Mouse (Mus musculus) kidney, postnatal 36 days (tissue): ENCODE data around the gene Rnft2.
A peak's percentile ranks its signal among the peaks of the same experiment; 100 is the strongest.

ENCODE experiments used
- DNase-seq, 2 experiments: peaks; one replicate each; pipeline ENCODE4 v3.0.0; 2021 to 2022; ENCODE audit warnings: mixed read lengths in 2 of 2

The Rnft2 gene

DNA sequence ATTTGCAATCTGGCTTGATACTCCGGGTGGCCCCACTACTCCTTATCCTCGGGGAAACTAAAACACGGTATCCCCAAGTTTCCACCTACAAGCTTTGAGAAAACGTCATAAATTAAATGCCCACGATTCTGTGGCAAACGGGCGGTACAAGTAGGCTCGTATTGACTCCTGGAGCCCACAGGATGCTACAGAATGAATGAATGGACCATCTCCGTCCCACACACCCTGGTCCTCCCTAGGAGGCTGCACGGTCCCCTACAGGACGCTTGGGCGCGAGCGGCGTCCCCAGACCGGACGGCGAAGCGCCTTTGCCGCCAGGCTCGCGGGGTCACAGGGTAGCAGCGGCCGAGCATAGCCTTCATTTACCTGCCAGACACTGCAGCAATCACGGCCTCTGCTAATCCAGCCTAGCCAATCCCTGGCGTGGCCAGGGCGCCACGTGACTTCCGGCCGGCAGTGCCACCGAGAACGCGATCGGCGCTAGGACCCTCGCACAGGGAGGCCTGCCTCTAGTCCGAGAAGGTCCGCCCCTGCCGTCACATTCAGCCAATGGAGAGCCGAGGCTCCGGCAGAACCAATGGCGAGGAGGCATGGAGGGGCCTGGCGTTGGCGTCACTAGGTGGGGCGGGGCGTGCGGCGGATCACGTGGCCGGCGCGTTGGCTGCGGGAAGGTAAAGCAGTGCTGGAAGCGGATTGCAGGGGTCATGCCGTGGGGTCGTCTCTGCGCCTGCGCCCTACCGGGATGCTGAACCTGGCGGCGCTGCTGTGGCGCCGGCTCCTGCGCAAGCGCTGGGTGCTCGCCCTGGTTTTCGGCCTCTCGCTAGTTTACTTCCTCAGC, at the start of gene Rnft2, which contains the start of gene 2410131K14Rik:
Rnft2 (minus strand) TSS at position 511 of the 838 bp plus-strand sequence.
2410131K14Rik (plus strand) TSS at position 622 of the 838 bp plus-strand sequence.
- DNase-seq, result peak; percentile 100

DNA sequence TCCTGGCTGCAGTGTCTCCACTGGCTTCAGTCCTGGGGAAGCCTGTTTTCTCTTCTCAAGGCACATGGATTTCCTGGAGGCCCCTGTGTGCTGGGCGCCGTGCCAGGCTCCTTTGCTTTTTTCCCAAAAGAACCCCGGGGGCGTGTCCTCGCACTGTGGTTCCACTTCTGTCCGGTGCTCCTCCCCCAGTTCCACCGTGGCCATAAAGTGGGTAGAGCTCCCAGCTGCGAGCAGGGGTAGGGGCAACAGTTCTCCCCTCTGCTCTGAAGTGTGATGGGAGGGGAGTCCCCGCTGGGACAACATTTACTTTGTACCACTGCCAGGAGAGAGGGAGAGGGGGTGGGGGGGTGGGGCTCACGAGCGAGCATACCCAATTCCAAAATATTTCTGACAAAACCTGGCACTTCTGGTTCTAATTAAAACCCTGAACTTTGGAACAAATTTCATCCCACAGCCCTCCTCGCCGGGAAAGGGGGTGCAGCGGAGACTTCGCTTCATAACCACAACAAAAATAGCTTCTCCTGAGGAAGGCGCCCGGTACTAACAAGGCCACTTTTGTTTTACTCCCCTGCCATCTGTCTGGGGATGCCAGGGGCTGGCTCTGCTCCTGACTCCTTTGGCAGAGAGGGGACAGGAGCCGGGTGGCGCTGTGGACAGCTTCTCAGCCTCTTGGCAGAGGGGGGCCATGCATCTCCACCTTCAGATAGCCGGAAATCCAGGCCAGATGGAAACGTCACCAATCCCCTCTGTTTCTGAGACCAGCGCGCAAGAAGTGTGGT, 49.4 kb upstream of the Rnft2 start:
- DNase-seq, result peak; percentile 91 to 94

- no peak for DNase-seq
Observed at GRCm38 (mm10) chr5:118292476-118292875, 47.6 kb upstream of the Rnft2 start.

DNA sequence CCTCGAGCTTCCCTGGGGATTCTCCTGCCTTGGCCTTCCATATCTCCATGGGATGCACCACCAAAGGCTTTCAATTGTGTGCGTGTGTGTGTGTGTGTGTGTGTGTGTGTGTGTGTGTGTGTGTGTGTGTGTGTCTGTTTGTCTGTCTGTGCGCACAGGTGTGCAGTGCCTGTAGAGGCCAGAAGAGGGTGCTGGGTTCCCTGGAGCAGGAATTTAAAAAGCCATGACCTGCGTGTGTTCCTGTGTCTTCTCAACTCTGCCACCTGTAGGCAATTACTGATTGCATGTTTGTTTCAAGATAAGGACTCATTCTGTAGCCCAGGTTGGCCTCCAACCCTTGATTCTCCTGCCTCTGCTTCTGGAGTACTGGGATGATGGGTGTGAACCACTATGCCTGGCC, 46.5 kb upstream of the Rnft2 start:
- DNase-seq, result no peak

DNA sequence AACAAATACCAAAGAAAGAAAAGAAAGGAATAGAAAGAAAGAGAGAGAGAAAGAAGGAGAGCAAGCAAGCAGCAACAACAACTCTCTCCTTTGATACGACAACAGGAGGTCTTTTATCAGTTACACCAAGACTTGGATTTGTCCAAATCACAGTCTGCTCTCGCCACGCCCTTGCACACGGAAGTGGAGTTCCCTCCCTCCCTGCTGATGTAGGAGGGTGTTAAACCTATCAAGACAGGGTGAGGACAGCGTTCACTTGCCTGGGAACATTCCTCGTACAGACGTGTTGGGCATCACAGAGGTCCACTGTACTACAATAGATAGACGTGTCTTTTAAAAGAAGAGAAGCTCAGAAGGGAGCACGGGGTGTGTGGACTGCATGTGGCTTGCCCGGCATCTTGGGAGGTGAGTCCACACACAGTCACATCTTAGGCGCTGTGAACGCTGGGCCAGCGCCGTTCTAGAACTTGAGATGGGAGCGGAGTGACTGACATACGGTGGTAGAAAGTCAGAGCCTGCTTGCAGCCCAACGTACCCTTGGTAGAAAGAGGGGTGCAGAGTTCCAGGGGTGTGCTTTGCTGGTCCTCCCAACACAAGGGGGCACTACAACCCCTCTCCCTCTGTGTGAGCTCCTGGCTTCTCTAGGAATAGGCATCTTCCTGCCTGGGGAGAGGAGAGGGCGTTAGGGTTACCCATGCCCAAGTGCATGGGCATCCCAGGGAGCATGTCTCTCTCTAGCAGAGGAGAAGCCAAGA, 33.0 kb upstream of the Rnft2 start:
- no peak for DNase-seq

DNA sequence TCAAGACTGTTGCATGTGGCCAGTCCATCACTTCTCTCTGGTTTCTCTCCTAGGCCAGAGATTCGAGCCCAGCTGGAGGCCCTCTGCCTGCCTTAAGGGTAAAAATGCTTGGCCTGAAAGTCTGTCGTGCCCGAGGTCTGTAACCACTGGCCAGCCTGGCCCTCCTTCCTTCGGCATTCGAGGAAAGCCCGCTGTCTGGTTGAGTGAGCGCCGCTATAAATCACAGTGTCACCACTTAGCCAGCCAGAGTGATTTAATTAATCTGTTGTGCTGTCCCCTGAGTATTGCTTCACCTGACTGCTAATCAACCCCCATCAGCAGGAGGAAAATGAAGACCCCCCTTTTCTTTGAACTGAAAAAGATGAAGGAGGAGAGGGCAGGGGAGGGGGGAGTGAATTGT, 31.8 kb upstream of the Rnft2 start:
- no peak for DNase-seq

- DNase-seq, result no peak
Observed at GRCm38 (mm10) chr5:118276281-118276680, 31.4 kb upstream of the Rnft2 start.

GRCm38 (mm10) chr5:118274546-118274945, 29.6 kb upstream of the Rnft2 start:
- no peak for DNase-seq

- DNase-seq, result no peak
Observed at GRCm38 (mm10) chr5:118273446-118273845, 28.5 kb upstream of the Rnft2 start.

DNA sequence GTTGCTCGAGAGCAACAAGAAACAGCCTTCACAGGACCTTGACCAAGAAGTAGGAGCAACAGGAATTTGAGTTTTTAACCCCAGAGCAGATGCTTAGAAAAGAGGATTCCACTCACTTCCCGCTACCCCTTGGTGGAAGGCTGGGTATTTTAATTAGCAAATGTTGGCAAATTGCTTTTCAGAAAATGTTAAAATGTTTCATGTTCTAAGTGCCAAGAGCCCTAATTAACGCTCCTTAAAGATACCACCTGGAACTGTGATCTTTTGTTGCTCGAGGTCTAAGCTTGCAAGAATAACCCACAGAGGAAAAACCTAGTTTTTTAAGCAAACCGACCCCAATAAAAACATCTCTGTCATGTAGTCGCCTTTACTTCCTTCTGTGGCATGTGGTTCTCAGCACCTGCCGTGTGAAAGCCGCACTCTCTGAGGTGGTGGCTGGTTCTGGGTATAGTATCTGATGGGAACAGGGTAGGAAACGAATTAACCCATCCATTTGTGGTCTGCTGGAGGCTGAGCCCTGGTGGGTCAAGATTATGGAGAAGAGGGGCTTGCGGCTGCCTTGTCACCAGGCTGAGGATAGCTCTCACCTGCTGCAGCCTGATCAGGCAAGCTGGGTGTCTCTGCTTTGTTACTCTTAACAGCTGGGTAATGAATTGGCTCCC, 26.7 kb upstream of the Rnft2 start:
- DNase-seq, result no peak

GRCm38 (mm10) chr5:118268987-118269386, 24.1 kb upstream of the Rnft2 start:
- DNase-seq, result peak; percentile 83 to 93

DNA sequence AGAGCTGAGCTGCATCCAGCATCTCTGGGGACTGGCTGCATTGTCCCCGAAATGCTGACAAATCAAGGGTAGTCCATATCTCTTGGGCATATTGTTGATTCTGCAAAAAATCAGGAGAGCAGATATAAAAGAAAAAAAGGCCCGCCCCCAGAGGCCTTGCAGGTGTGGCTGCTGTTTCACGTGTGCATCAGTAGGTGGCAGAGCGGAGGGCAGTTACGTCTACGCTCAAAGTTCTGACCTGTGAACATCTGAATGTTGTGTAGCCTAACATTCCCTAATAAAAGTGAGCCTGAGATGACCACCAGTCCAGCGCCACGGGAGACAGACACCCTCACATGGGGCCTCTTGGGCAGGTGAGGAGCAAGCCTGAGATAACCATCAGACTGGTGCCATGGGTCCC, 21.4 kb upstream of the Rnft2 start:
- peak in 1 of 2 experiments; percentile 58 for DNase-seq

DNA sequence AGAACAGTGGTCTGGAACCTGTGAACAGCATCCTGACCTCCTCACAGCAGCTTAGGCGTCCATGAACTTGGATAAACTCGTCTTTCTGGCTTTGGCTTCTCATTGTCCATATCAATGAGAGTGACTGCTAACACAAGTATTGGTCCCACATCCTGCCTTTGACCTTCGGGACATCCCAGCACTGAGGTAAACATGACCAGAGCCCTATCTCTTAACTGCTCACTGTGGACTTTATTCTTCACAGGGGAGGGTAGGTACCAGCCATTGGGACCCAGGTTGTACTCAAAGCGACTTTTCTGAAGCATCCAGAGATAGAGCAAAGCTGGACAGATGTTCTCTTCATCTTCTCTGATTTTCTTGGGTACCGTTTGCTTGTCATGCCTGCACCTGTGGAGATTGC, 20.4 kb upstream of the Rnft2 start:
- no peak for DNase-seq

- DNase-seq, result no peak
Observed at GRCm38 (mm10) chr5:118264279-118264678, 19.4 kb upstream of the Rnft2 start.

DNA sequence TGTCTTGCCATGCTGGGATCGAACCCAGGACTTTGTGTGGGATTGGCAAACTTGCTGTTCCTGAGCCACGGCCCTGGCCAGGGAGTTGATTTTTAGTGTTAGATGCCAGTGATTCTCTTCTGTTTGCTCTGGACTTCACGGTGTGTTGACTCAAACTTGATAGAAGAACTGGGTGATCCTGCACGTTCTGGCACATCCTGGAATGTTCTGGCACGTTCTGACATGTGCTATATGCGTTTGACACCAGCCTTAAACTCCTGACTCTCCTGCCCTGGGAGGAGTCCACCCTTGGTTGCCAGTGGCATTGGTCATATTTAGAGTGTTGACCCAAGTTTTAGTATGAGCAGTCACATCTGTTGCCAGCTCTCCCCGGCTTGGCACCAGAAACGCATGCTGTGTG, 17.5 kb upstream of the Rnft2 start:
- no peak for DNase-seq

DNA sequence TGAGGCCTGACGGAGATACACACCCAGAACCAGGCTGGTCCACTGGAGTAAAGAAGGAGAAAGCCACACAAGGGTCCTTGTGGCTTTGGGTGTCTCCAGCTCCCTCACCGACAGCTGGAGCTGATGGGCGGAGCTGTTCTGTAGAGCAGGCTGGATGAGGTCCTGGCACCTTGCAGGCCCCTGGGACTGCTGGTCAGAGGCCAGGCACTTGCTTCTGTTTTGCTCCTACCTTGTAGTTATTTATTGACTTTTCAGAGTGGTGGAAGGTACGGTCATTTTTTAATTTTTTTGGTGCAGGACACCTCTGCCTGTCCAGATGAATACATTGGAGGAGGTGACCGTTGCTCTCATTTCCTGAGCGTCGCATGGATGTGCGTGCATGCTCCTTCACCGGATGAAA, 16.3 kb upstream of the Rnft2 start:
- DNase-seq, result peak; percentile 74 to 76

GRCm38 (mm10) chr5:118260642-118261041, 15.7 kb upstream of the Rnft2 start:
- DNase-seq, result no peak

DNA sequence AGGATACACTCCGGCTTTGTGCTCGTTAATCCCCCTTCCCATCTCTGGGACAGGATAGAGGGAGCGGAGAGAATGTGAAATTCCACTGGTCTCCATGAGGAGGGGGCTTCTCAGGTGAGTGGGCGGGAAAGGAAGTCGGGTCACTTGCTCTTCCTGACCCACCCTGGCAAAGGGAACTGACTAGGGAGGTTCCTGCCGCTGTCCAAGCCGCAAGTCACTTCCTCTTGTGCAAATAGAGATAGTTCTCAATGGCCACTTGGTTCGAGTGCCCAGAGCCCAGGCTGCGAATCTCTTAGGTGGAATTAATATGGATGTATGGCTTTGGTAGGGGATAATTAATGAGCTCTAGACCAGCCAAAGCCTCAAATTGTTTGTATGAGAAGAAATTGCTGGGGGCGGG, 15.1 kb upstream of the Rnft2 start:
- DNase-seq, result no peak

- DNase-seq, result no peak
Observed at GRCm38 (mm10) chr5:118259636-118260035, 14.7 kb upstream of the Rnft2 start.

GRCm38 (mm10) chr5:118259152-118259551, 14.2 kb upstream of the Rnft2 start:
- peak; percentile 23 to 27 for DNase-seq

DNA sequence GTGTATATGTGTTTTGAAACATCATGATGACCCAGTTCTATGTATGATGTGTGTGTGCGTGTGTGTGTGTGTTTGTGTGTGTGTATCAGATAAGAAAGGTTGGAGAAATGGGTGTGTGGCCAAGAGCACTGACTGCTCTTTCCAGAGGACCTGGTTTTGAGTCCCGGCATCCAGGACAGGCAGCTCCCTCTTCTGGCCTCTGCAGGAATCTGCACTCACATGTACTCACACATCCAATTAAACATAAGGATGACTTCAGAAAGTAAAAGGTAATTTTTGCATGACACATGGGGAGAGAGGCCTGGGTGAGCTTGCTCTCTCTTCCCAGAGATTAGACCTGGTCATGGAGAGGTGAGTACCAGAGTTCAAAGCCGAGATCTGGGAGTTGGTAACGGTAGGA, 12.1 kb upstream of the Rnft2 start:
- no peak for DNase-seq

- no peak for DNase-seq
Observed at GRCm38 (mm10) chr5:118253551-118253950, 8.6 kb upstream of the Rnft2 start.

DNA sequence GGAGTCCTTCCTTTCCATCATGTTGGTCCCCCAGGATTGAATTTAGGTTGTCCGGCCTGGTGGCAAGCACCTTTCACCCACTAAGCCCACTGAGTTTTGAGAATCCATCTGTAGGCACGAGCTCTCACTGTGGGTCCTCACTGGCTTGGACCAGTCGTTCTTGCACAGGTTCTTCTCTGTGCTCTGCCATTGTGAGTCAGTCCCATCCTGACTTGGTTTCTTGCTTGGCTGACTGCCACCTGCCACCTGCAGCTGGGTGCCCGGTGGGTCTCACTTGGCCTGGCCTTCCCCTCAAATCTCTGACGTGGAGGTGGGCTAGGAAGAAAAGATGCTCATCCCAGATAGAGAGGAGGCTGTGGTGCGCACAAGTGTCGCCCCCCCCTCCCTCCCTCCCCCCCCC, 6.1 kb upstream of the Rnft2 start:
- no peak for DNase-seq
